Mouse (Mus musculus): Measurements from ENCODE around the gene Slc29a1. TPM values are rescaled to one million over a fixed set of nuclear protein-coding genes. Genes with fewer than 3 reads are reported as not detected.

Gene Slc29a1
- total and polyA plus RNA-seq, 3 experiments: 58.4 to 88.0 (median 72.1) TPM

- peaks cover 14 to 36% of the 10 kb centered on the region in 2 experiments for H3K4me1 ChIP-seq (ENCODE audit: control insufficient read depth in 1 of 2, insufficient read depth in 2 of 2)
- peaks cover 38% of the 10 kb centered on the region for H3K79me2 ChIP-seq (replicated peaks; ENCODE audit: control insufficient read depth, extremely low read depth, insufficient read depth, poor library complexity, severe bottlenecking)
- TF ChIP-seq MXI1 (IDR thresholded peaks at IDR 0.05; ENCODE audit: low read depth, low read length): 0 out of 2 replicates have a peak, but pooled peaks have one; percentile 11
- TF ChIP-seq EP300 (IDR thresholded peaks at IDR 0.05; ENCODE audit: low read length): 0 out of 2 replicates have a peak, but pooled peaks have one; percentile 6
- TF ChIP-seq ZMIZ1 (IDR thresholded peaks at IDR 0.05; ENCODE audit: low read depth, low read length): no peak
- 0 out of 2 replicates have a peak, but pooled peaks have one; percentile 15 for TF ChIP-seq POLR2A (IDR thresholded peaks at IDR 0.05; ENCODE audit: low read depth, low read length)
- no peak for TF ChIP-seq BHLHE40 (IDR thresholded peaks at IDR 0.05; ENCODE audit: low read depth, low read length)
- peak overlapping the region; percentile 72 to 93 (median 83) for H3K4me3 ChIP-seq (replicated peaks in 1 of 3; ENCODE audit: low read depth in 2 of 3, low read length in 2 of 3, poor library complexity in 1 of 3)
- peak overlapping the region; percentile 90 for H3K27ac ChIP-seq (ENCODE audit: insufficient read depth, low read depth)
- in situ Hi-C loops (cut with MboI; ENCODE audit: low pct_ligation_motif_present, low pct_unique_long_range_greater_than_20kb, low sequenced_read_pairs) (no loop called here), dilution Hi-C loops (cut with MboI; ENCODE audit: extremely low pct_ligation_motif_present, extremely low pct_unique_long_range_greater_than_20kb, low sequenced_read_pairs) (no loop called here)
- DNase-seq (ENCODE audit: extremely low read depth): no peak
- H3K4me2 ChIP-seq (ENCODE audit: insufficient read depth, low read depth, poor library complexity, severe bottlenecking): peak overlapping the region; percentile 52
- H3K27me3 ChIP-seq (replicated peaks): no peaks in the 10 kb centered on the region
- no peaks in the 10 kb centered on the region for H3K9me3 ChIP-seq (replicated peaks; ENCODE audit: low read length)
- H3K36me3 ChIP-seq (replicated peaks in 1 of 2; ENCODE audit: control insufficient read depth in 1 of 2, insufficient read depth in 1 of 2, low read length in 1 of 2): peaks cover 25 to 31% of the 10 kb centered on the region in 2 experiments
- peak overlapping the region; percentile 81 for H3K9ac ChIP-seq (ENCODE audit: insufficient read depth, low read depth)
These were observed 25.2 kb downstream of the Slc29a1 start for GRCm38 (mm10) chr17:45574129-45574761.

- H3K4me3 ChIP-seq (replicated peaks in 1 of 3; ENCODE audit: low read depth in 2 of 3, low read length in 2 of 3, poor library complexity in 1 of 3): peak overlapping the region; percentile 72 to 93 (median 83)
- H3K4me1 ChIP-seq (ENCODE audit: control insufficient read depth in 1 of 2, insufficient read depth in 2 of 2): peaks cover 18 to 41% of the 10 kb centered on the region in 2 experiments
- in situ Hi-C loops (cut with MboI; ENCODE audit: low pct_ligation_motif_present, low pct_unique_long_range_greater_than_20kb, low sequenced_read_pairs) (no loop called here), dilution Hi-C loops (cut with MboI; ENCODE audit: extremely low pct_ligation_motif_present, extremely low pct_unique_long_range_greater_than_20kb, low sequenced_read_pairs) (no loop called here)
- peak overlapping the region; percentile 52 for H3K4me2 ChIP-seq (ENCODE audit: insufficient read depth, low read depth, poor library complexity, severe bottlenecking)
- peak overlapping the region; percentile 90 for H3K27ac ChIP-seq (ENCODE audit: insufficient read depth, low read depth)
- H3K36me3 ChIP-seq (replicated peaks in 1 of 2; ENCODE audit: control insufficient read depth in 1 of 2, insufficient read depth in 1 of 2, low read length in 1 of 2): peaks cover 29 to 36% of the 10 kb centered on the region in 2 experiments
- peak; percentile 94 for DNase-seq (ENCODE audit: extremely low read depth)
- peak overlapping the region; percentile 81 for H3K9ac ChIP-seq (ENCODE audit: insufficient read depth, low read depth)
- no peaks in the 10 kb centered on the region for H3K27me3 ChIP-seq (replicated peaks)
- no peaks in the 10 kb centered on the region for H3K9me3 ChIP-seq (replicated peaks; ENCODE audit: low read length)
- peaks cover 42% of the 10 kb centered on the region for H3K79me2 ChIP-seq (replicated peaks; ENCODE audit: control insufficient read depth, extremely low read depth, insufficient read depth, poor library complexity, severe bottlenecking)
- TF ChIP-seq MEF2A (IDR thresholded peaks at IDR 0.05; ENCODE audit: borderline replicate concordance, low read depth, low read length) (peak; percentile 73; the same call in 1 of the 2 replicates), UBTF (IDR thresholded peaks at IDR 0.05; ENCODE audit: low read depth, low read length) (peak; percentile 47; the same call in 1 of the 2 replicates), TCF12 (IDR thresholded peaks at IDR 0.05; ENCODE audit: low read depth, low read length) (peak; percentile 90), EP300 (IDR thresholded peaks at IDR 0.05; ENCODE audit: low read length) (peak; percentile 49; the same call in 1 of the 2 replicates), HCFC1 (IDR thresholded peaks at IDR 0.05; ENCODE audit: low read depth, low read length) (peak; percentile 67), RAD21 (IDR thresholded peaks at IDR 0.05; ENCODE audit: low read depth, low read length) (no peak), IRF4 (IDR thresholded peaks at IDR 0.05; ENCODE audit: low read depth, low read length) (peak; percentile 83; the same call in 1 of the 2 replicates), USF1 (IDR thresholded peaks at IDR 0.05; ENCODE audit: low read depth, low read length) (no peak), ZNF384 (IDR thresholded peaks at IDR 0.05; ENCODE audit: low read depth, low read length) (peak; percentile 98), CTCF (conservative IDR thresholded peaks at IDR 0.05 in 1 of 2, IDR thresholded peaks at IDR 0.05 in 1 of 2; ENCODE audit: low read depth in 2 of 2, low read length in 2 of 2) (no peak), E2F4 (IDR thresholded peaks at IDR 0.05; ENCODE audit: insufficient replicate concordance, low read depth, low read length) (no peak), MAZ (IDR thresholded peaks at IDR 0.05; ENCODE audit: low read depth, low read length) (peak; percentile 97), ZKSCAN1 (IDR thresholded peaks at IDR 0.05; ENCODE audit: borderline replicate concordance, low read depth, low read length) (no peak; the same call in 1 of the 2 replicates), PAX5 (IDR thresholded peaks at IDR 0.05; ENCODE audit: low read length) (no peak), ETS1 (conservative IDR thresholded peaks at IDR 0.05; ENCODE audit: low read depth, low read length) (peak; percentile 52; the same call in 1 of the 2 replicates), NRF1 (IDR thresholded peaks at IDR 0.05; ENCODE audit: low read depth, low read length) (no peak), KAT2A (IDR thresholded peaks at IDR 0.05; ENCODE audit: insufficient replicate concordance, low read length) (peak; percentile 95), CHD2 (IDR thresholded peaks at IDR 0.05; ENCODE audit: low read length) (peak; percentile 87), ZC3H11A (IDR thresholded peaks at IDR 0.05; ENCODE audit: low read depth, low read length) (no peak), GABPA (IDR thresholded peaks at IDR 0.05; ENCODE audit: insufficient replicate concordance, low read depth, low read length) (no peak), SMC3 (IDR thresholded peaks at IDR 0.05; ENCODE audit: low read depth, low read length) (no peak), POLR2AphosphoS2 (IDR thresholded peaks at IDR 0.05; ENCODE audit: low read depth, low read length) (no peak), MXI1 (IDR thresholded peaks at IDR 0.05; ENCODE audit: low read depth, low read length) (peak; percentile 80; the same call in 1 of the 2 replicates), CHD1 (IDR thresholded peaks at IDR 0.05; ENCODE audit: low read depth, low read length) (no peak), RCOR1 (conservative IDR thresholded peaks at IDR 0.05; ENCODE audit: low read depth, low read length) (0 out of 2 replicates have a peak, but pooled peaks have one; percentile 40), SIN3A (IDR thresholded peaks at IDR 0.05; ENCODE audit: low read length) (peak; percentile 76; the same call in 1 of the 2 replicates), TBP (conservative IDR thresholded peaks at IDR 0.05; ENCODE audit: low read depth, low read length) (peak; percentile 86), MAX (IDR thresholded peaks at IDR 0.05; ENCODE audit: low read length) (peak; percentile 31; the same call in 1 of the 2 replicates)
These were observed 25.7 kb downstream of the Slc29a1 start for GRCm38 (mm10) chr17:45573780-45574123.

Data from CH12.LX (cell line).